Mouse (Mus musculus) Muller cell, postnatal 12 days (primary cell): ENCODE results near the gene Sdc3.

Source experiments
- DNase-seq: peaks from one replicate; pipeline ENCODE4 v3.0.0-alpha.2; 2015; ENCODE audit errors: inconsistent ontology term

Sdc3 gene

GRCm38 (mm10) chr4:130793180-130793501, 804 bp downstream of the Sdc3 start:
- no peak for DNase-seq

- DNase-seq: no peak
These were observed 2.4 kb downstream of the Sdc3 start for GRCm38 (mm10) chr4:130794771-130795170.

GRCm38 (mm10) chr4:130795970-130796369, 3.6 kb downstream of the Sdc3 start:
- no peak for DNase-seq

- DNase-seq: peak; percentile 32
These were observed 5.1 kb downstream of the Sdc3 start for GRCm38 (mm10) chr4:130797201-130798051.

- DNase-seq: peak; percentile 35
These were observed 6.1 kb downstream of the Sdc3 start for GRCm38 (mm10) chr4:130798416-130798815.

GRCm38 (mm10) chr4:130799118-130799517, 6.8 kb downstream of the Sdc3 start:
- DNase-seq: no peak

- no peak for DNase-seq
These were observed 7.2 kb downstream of the Sdc3 start for GRCm38 (mm10) chr4:130799582-130799981.

GRCm38 (mm10) chr4:130800147-130800546, 7.8 kb downstream of the Sdc3 start:
- DNase-seq: no peak

GRCm38 (mm10) chr4:130801198-130801597, 8.9 kb downstream of the Sdc3 start:
- no peak for DNase-seq

GRCm38 (mm10) chr4:130801624-130802329, 9.4 kb downstream of the Sdc3 start:
- peak; percentile 77 for DNase-seq

GRCm38 (mm10) chr4:130803591-130803990, 11.3 kb downstream of the Sdc3 start:
- DNase-seq: no peak

GRCm38 (mm10) chr4:130804292-130804691, 12.0 kb downstream of the Sdc3 start:
- no peak for DNase-seq

GRCm38 (mm10) chr4:130804771-130805361, 12.5 kb downstream of the Sdc3 start:
- DNase-seq: peak; percentile 90

- DNase-seq: peak; percentile 47
These were observed 13.4 kb downstream of the Sdc3 start for GRCm38 (mm10) chr4:130805746-130806145.

- DNase-seq: no peak
These were observed 14.4 kb downstream of the Sdc3 start for GRCm38 (mm10) chr4:130806746-130807145.

- no peak for DNase-seq
These were observed 17.4 kb downstream of the Sdc3 start for GRCm38 (mm10) chr4:130809784-130810183.

- DNase-seq: no peak
These were observed 18.5 kb downstream of the Sdc3 start for GRCm38 (mm10) chr4:130810845-130811244.

- peak; percentile 51 for DNase-seq
These were observed 19.0 kb downstream of the Sdc3 start for GRCm38 (mm10) chr4:130811385-130811784.

- DNase-seq: no peak
These were observed 21.6 kb downstream of the Sdc3 start for GRCm38 (mm10) chr4:130813958-130814357.

GRCm38 (mm10) chr4:130814742-130815330, 22.5 kb downstream of the Sdc3 start:
- DNase-seq: peak; percentile 84

GRCm38 (mm10) chr4:130815860-130816259, 23.5 kb downstream of the Sdc3 start:
- DNase-seq: no peak

- peak; percentile 43 for DNase-seq
These were observed 27.5 kb downstream of the Sdc3 start for GRCm38 (mm10) chr4:130819806-130820205.
